Mouse (Mus musculus) urinary bladder, adult 18-20 months (tissue): ENCODE results near the gene Anxa4.

Experiments used
- DNase-seq, 2 experiments: peaks; one replicate each; pipeline ENCODE4 v3.0.0; 2022; ENCODE audit warnings: low spot score in 2 of 2, mixed read lengths in 2 of 2

Gene Anxa4

DNA sequence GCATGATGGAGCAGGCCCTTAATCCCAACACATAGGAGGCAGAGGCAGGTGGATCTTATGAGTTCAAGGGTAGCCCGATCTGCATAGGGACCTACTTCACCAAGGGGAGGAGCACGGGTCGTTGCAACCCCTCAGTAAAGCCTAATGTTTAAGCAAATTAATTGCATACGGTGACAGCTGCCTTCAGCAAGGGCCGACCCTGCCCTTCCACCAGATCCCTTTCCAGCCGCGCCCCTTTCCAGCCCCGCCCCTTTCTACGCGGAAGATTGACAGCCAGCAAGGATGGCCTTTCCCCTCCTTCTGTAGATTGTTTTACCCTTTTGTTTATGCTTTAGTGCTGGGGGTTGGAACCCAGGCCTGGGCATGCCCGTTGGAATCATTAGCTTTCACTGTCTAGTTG is 8.0 kb upstream of the Anxa4 start:
- DNase-seq = no peak

DNA sequence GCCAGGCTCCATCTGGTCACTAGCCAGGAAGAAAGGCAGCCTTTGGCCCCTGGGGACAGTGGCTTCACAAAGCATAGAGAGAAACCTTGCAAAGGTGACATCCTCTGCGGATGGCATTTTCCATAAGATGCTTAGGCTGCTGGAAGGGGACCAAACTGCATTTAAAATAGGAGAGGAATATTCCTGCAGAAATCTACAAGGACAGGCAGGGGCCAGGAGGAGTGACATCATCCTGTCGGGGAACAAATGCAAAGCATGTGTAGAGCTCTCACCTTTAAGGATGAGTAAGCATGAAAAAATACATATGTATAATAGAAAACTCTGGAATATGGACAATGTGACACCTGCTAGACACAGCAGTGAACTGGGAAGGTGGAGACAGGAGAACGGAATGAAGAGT is 7.1 kb upstream of the Anxa4 start:
- no peak for DNase-seq

GRCm38 (mm10) chr6:86797455-86797854 is 4.1 kb upstream of the Anxa4 start:
- no peak for DNase-seq

DNA sequence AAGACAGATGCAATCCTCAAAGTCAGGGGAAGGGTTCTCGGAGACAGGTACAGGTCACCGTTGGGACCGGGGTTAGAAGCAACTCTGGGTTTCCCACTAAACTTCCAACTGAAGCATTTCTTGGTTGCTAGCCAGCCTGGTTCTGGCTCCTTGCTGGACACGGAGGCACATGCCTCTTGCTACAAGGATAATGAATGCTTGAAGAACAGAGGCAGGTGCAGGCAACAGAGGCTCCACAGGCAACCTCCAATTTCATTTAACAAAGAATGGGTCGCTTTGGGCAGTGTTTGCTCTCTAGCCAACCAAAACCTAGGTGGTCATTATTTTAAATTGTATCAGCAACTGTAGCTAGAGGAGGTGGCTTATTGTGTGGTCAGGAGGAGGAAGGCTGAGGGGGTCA is 573 bp upstream of the Anxa4 start:
- DNase-seq = no peak

- DNase-seq = no peak
Observed at GRCm38 (mm10) chr6:86790351-86790943, 2.9 kb downstream of the Anxa4 start.

- no peak for DNase-seq
Observed at GRCm38 (mm10) chr6:86788242-86788641, 5.1 kb downstream of the Anxa4 start.

DNA sequence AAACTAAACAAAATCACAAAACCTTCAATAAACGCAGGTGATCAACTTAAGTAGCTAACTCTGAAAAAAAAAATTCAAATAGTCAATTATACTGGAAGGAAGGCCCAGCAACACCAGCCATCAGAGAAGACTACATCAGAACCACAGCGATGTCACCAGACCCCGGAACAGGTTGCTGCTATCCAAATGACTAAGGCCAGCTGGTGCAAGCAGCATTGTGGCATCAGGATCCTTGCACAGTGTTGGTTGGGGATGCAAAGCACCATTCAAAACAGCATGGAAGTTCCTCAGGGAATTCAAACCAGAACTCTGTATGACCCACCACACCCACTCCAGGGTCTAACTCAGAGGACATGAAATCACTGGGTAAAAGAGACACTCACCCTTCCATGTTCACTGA is 6.8 kb downstream of the Anxa4 start:
- DNase-seq = no peak

DNA sequence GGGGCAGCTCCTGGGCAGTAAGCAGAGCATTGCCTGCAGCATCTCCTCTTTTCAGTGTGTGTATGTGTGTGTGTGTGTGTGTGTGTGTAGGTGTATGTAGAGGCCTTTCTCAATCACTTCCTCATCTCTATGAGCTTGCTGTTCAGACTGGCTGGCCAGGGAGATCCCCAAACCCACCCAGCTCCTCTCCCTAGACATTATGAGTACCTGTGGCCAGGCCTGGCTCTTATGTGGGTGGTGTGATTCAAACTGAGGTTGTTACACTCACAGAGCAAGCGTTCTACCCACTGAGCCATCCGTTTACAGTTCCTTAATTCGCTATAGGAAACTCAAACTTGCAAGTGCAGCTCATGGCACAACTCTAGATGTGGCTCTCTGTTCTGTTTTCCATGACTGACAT is 8.6 kb downstream of the Anxa4 start:
- DNase-seq = no peak

DNA sequence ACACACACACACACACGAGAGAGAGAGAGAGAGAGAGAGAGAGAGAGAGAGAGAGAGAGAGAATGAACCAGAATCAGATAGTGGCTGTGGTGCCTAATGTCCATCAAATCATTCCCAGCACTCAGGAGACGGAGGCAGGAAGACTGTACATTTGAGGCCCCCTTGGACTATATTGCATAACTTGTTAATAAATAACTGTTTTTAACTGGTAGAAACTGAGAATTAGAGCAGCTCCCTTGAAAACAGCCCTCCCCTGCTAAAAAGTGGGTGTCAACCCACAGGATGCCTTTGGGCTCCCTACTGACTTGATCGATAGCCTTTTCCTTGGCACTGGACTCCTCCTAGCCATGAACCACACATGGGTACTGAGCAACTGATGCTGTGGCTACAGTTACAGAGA is 11.0 kb downstream of the Anxa4 start:
- DNase-seq = no peak

DNA sequence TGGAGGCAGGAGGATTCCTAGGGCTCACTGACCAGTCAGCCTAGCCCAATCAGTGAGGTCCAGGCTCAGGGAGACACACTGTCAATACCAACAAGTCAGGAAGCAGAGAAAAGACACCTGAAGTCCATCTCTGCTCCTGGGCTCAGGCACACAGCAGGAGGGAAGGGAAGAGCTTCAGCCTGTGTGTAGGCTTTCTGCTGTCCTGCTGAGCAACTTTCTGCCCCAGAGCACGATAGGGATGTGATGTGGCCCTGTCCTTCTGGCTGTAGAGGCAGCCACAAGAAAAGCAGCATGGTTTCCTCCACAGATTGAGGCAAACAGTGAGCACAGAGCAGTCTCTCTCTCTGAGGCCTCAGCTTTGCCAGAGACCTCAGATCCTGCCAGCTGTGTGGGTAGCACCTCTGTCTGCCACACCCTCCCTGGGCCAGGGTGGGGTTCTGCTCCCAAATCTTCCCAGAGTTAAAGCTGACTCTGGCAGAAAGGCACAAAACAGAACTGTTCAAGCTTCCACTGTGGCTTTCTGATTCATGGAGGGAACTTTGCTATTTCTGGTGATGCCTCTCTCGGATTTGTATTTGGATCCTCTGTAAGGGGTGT is 11.9 kb downstream of the Anxa4 start:
- DNase-seq = no peak

DNA sequence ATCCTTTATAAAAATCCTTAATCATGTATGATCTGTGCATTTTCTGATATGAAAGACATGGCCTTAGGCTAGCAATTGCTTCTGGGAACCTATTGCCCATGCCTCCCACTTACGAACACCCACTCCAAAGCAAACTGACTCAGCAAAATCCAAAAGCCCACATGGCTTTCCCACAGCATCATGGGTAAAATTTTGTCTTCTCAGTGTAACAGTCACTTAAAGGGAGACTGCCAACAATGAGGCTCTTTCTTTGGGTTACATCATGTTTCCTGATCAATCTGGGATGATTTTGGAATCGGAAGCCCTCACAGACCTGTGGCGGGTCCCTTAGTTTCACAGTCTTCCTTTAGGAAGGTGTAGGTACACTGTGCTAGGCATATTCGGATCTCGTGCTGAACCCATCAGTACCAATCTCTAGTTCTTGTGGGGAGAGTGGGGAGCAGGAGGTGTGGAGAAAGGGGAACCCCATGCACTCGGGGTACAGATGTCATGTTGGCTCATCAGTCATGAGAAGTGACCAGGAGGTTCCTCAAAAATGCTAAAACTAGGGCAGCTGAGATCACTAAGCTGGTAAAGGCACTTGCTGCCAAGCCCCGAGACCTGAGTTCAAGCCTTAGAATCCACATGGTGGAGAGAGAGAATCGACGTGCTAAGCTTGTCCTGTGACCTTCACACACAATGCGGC is 14.3 kb downstream of the Anxa4 start:
- DNase-seq = no peak

- DNase-seq = no peak
Observed at GRCm38 (mm10) chr6:86777181-86777580, 16.2 kb downstream of the Anxa4 start.

DNA sequence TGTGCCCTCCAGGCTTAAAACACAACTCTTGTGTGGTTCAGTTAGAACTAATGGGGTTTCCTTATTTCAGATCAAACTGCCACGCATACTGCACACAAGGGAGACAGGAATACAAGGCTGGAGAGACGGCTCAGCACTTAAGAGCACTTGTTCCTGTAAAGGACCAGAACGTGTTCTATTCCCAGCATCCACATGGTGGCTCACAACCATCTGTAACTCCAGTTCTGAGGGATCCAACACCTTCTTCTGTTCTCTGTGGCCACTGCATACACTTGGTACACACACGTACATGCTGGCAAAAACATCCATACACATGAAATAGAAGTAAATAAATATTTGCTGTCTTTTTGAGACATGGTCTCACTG is 16.7 kb downstream of the Anxa4 start:
- no peak for DNase-seq

DNA sequence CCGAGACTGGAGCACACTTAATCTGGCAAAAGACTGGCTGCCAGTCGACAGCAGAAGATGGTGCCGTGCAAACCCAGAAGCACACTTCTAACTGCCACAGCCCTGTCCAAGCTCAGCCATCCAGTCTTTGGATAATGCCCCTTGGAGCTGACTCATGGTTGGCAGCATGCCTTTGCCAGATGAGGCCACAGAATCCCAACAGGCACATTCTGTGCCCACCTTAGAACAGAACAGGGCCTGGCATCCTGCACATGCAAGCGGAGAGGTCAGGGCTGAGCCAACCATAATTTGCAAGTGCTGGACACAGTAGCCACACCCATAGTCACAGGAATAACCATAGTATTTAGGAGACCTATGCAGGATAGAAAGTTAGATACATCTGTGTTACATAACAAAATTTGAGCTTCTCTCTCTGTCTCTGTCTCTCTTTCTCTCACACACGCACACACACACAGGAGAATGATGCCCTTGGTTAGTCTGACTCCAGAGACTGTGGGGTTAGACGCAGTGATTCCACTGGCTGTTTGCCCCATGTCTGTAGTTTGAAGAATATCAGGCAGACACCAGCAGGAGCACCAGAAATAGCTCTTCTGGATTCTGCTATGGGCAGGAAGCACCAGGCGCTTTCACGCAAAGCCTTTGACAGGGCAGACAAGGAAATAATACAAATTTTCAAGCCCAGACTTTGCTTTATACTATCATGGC is 17.2 kb downstream of the Anxa4 start:
- DNase-seq = no peak

GRCm38 (mm10) chr6:86774937-86775336 is 18.4 kb downstream of the Anxa4 start:
- DNase-seq = no peak

- no peak for DNase-seq
Observed at GRCm38 (mm10) chr6:86773830-86774229, 19.6 kb downstream of the Anxa4 start.

DNA sequence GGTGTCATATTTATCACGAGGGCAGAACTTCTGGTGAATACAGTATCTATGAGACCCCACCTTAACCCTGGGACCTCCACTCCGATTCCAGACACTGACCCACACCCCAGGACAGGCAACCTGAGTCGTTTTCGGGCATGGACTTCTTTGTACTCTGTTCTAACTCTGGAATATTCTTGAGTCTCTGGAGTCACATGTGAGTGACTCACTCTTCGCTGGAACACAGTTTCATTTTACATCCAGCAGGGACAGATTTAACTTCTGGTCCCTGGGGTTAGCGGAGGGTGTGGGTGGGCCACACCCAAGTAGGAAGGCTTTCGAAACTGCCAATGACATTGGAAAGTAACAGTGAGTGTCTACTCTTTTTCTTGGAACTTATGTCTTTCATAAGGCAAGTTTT is 20.8 kb downstream of the Anxa4 start:
- DNase-seq = peak in 1 of 2 experiments; percentile 56

- DNase-seq = no peak
Observed at GRCm38 (mm10) chr6:86768938-86769337, 24.4 kb downstream of the Anxa4 start.

DNA sequence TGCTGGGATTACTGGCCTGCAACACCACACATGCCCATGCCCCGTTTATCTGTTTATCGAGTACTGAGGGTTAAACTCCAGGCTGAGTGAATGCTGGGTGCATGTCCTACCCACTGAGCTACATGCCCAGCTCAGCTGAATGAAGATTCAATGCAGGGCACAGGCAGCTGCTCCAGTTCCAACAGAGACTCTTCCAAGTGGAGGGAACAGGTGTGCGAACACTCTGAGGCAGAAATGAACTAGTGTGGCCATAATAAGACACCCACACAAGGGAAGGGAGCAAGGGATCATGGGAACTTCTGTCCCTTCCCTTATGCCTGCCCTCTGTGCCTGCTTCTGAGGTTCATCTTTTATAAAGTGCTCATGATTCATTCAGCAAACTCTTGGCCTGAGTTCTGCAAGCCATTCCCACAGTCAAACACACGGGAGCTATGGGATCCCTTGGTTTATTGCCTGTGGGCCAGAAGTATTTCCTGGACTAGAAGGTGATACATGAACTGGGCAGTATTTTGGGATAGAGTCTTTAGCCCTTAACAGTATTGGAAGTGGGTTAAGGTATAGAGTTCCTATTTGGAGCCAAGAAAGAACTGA is 25.1 kb downstream of the Anxa4 start:
- no peak for DNase-seq

DNA sequence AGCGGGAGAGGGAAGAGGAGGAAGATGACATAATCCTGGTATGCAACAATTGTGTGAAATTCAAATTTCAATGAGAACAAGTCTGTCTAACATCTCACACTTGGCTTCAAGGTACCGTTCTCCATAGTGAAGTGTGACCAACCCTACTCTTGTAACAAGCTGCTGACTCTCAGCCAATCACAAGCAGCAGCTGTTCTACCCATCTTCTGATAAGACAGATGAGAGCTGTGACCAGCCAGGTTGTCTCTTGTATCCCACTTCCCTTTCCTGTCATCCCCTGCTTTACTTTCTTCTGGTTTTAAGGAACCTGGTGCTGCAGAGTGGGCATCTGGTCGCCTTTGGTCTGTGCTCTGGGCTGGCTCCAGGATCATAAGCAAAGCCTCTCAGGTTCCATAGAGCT is 25.9 kb downstream of the Anxa4 start:
- no peak for DNase-seq

- peak; percentile 42 to 48 for DNase-seq
Observed at GRCm38 (mm10) chr6:86765637-86766059, 27.7 kb downstream of the Anxa4 start.

- DNase-seq = peak in 1 of 2 experiments; percentile 52
Observed at GRCm38 (mm10) chr6:86754105-86754863, 39.1 kb downstream of the Anxa4 start.
